Mouse (Mus musculus): ENCODE data around the gene Gm42421.

DNA sequence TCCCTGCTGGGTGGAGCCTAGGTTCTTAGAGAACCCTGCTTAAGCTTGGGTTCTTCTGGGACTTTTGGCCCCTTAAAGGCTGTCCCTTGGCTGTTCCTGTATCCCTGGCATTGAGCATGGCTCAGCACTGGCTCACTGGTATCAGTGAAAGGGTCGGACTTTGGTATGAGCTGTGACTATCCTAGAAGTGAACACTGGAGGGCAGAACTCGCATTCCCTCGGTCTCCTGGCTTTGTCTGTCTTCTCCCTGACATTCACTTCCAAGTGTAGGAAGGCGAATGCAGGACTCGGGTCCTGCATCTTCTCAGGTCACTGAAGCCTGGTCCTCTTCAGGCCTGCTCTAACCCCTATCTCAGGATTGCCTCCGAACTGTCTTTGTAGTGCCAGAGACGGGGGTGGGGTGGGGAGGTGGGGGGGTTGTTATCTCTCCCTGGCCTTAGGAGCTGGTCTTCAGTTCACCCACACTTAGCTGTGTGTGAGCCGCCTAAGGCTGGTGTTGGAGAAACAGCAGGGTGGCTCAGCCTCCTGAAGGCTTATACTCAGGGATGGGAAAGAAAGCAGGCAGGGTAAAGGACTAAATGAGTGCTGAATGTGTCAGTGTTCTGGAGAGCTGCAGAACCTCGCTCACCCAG lies 35.6 kb upstream of the Gm42421 start:
- TF ChIP-seq MAX (IDR thresholded peaks at IDR 0.05) (no peak), CTCF (IDR thresholded peaks at IDR 0.05; ENCODE audit: control insufficient read depth, insufficient read depth, insufficient read length) (no peak), CEBPB (IDR thresholded peaks at IDR 0.05; ENCODE audit: low read depth) (no peak), MYOG (IDR thresholded peaks at IDR 0.05; ENCODE audit: control insufficient read depth, extremely low read depth, insufficient read length) (no peak)

Data from C2C12 (cell line).